Mouse (Mus musculus): ENCODE data around the gene Sap25. TPM values are rescaled to one million over a fixed set of nuclear protein-coding genes. Genes with fewer than 3 reads are reported as not detected.

Gene Sap25
- total RNA-seq, 2 experiments from 2014 or later, result 8.4 to 16.4 TPM

DNA sequence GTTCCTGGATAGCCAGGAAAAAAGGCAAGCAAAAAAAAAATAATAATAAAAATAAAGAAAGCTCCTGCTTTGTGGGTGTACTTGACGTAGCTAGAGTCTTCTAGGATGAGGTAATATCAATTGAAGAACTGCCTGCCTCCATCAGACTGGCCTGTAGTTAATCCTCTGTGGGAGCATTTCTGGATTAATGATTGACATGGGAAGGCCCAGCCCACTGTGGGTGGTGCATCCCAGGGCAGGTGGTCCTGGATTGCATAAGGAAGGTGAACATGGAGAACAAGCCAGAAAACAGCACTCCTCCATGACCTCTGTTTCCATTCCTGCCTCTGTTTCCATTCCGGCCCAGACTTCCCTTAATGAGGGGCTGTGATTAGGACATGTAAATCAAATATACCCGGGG, 37.6 kb downstream of the Sap25 start:
- Histone ChIP-seq H3K27ac (peak overlapping the region; percentile 57; the same call in 1 of the 2 replicates), H3K4me3 (no peak overlapping the region)
- no peak for TF ChIP-seq CTCF (conservative IDR thresholded peaks at IDR 0.05)
- DNase-seq (ENCODE audit: low spot score in 2 of 2), result no peak

DNA sequence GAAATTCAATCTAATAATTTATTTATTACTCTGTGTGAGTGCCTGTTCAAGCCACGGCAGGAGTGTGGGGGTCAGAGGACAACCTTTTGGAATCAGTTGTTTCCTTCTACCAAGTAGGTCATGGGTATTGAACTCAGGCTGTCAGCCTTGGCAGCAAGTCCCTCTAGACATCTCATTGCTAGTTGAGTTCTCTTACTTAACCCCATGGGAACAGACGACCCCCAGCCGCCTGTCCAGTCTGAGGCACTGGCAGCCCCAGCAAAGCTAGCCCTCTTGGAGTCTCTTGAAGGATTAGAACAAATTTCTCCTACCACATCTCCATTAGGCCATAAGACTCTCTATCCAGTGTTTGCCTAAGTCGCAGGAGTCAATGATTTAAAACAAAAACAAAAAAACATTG, 38.6 kb downstream of the Sap25 start:
- DNase-seq (ENCODE audit: low spot score in 2 of 2), result no peak
- TF ChIP-seq CTCF (conservative IDR thresholded peaks at IDR 0.05), result no peak
- H3K27ac ChIP-seq, result no peak overlapping the region
- no peak overlapping the region for H3K4me3 ChIP-seq

DNA sequence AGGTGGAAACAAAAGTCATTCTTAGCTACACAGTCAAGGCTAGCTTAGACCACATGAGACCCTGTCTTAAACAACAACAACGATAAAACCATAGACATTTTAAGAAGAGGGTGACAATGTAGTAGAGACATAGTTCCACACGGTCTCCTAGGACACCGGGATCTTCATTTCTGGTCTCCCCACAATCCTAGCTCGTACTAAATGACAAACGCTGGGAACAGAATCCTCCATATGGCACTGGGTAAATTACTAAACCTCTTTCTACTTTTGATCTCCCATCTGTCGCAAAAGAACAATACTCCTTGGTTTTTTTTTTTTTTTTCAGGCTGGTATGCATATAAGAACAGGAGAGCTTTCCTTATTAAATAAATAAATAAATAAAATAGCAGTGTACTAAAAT, 41.4 kb downstream of the Sap25 start:
- Histone ChIP-seq H3K4me3 (peak overlapping the region; percentile 98), H3K27ac (peak overlapping the region; percentile 93)
- TF ChIP-seq CTCF (conservative IDR thresholded peaks at IDR 0.05), result no peak
- DNase-seq (ENCODE audit: low spot score in 2 of 2), result no peak

DNA sequence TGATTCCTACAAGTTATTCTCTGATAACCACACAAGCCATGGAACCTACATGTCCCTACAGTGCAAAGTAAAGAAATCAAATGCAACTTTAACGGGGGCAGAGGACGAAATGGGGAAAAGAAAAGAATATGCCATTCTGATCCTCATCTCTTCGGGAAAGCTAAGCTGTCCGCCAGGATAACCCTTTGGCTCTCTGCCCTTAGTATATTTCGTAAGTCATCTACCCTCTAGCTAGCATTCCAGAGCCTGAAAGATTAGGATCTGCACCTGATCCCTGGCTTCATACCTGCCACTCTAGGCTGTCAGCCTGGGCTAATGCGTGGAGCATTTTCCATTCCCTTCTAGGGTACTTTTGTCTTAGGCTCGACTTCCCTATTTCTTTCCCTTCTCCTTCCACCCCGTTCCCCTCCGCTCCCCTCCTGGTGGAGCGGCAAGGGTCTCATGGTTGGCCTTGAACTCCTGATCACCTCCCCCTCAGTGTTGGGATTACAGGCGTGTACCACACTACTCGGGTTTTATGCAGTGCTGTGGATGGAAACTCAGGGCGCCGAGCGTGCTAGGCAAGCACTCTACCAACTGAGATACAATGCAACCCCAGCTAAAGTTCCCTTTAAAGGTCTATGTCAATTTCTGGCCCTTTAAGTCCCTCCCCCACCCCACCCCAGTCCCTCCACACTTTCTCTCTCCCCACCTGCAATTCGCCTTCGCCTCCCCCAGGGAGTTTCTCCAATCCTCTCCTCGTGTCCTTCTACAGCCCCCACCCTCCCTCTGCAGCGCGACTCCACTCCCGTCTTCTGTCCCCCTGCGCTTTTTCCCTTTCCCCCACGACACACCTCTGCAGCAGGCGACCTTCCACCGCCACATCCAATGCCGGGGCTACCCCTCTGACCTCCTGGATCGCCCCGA, 42.5 kb downstream of the Sap25 start:
- no peak for TF ChIP-seq CTCF (conservative IDR thresholded peaks at IDR 0.05)
- Histone ChIP-seq H3K4me3 (peak overlapping the region; percentile 98), H3K27ac (peak overlapping the region; percentile 93)
- no peak for DNase-seq (ENCODE audit: low spot score in 2 of 2)

DNA sequence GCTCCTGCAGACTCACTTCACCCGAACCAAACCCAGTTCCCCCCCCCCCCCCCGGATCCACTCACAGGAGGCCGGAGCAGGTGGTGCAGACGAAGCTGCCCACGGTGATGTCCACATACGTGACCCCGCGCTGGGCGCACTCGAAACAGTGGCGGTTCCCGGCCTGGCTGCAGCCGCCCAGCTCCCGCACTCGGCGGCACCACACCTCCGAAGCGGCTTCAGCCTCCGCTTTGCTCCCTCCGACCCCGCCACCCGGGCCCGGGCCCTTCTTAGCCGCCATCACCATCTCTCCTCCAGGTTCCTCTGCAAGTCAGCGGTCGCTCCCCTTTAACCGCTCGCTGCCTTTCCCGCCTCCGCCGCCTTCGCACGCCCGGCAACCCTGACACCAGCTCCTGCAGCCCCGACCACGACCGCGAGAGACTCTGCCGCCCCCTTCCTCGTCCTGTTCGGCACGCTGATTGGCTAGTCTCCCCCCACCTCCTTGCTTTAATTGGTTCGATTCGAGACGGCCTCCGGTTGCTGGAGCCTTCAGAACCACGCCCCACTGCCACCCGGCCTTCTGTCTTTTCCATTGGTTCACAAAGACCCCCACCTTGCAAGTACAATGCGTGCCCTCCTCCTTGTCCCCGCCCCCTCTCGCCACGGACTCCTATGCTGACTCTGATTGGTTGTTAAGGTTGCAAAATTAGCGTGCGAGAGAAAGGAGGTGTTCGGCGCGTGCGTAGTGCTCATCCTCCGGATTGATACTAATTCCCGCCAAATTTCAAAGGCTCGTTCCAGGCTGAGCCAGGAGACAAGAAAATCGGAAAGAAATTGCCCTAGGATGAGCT, 43.4 kb downstream of the Sap25 start, which contains the start of gene Agfg2:
TSS of gene Agfg2 (minus strand) at position 433 of the 830 bp plus-strand sequence.
- peak within 1 kb of the TSS; percentile 98 for H3K4me3 ChIP-seq
- TF ChIP-seq CTCF (conservative IDR thresholded peaks at IDR 0.05), result peak; percentile 50
- H3K27ac ChIP-seq, result peak within 1 kb of the TSS; percentile 93
- DNase-seq (ENCODE audit: low spot score in 2 of 2), result peak; percentile 98 to 100

DNA sequence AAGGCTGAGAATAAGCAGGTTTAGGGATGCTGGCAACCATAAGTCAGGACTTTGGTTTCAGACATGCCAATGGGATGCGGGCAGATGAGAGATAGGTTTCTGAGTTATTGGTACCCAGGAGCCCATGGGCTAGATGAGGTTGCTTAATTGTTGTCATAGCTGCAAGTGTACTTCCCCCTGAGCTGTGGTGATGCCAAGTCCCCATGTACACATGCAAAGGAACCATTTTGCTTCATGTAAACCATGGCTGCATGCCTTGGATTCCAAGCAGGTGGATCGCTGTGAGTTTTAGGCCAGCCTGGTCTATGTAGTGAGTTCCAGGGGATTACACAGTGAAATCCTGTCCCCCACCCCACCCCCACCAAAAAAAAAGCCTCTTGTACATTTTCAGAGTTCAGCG, 44.5 kb downstream of the Sap25 start:
- Histone ChIP-seq H3K4me3 (no peak overlapping the region), H3K27ac (no peak overlapping the region)
- DNase-seq (ENCODE audit: low spot score in 2 of 2), result no peak

DNA sequence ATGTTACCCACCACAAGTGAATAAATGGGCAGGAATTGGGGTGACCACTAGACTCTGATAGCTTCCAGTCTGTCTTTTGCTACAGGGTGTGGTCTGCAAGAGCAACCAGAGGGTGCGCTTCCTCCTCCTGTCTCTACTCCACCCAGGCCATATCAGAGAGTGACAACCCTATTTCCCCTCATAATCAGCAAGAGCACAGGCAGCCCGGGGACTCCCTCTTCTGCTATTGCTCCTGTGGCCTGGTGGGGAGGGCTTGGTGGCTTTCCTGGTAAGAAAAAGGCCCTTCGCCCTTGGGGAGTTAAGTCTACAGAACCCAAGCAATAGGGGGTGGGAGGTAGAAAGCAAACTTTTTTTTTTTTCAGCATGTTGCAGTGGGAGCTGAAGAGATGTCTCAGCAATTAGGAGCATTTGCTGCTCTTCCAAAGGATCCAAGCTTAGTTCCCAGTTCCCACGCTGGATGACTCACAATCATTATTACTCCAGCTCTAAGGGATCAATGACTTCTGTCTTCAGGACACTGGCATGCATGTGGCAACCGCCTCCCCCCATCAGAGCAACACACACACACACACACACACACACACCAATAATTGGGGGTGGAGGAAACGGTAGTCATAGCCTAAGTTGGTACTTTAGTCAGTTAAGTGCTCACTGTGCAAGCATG, 45.1 kb downstream of the Sap25 start:
- no peak overlapping the region for H3K4me3 ChIP-seq
- no peak overlapping the region for H3K27ac ChIP-seq
- TF ChIP-seq CTCF (conservative IDR thresholded peaks at IDR 0.05), result no peak
- DNase-seq (ENCODE audit: low spot score in 2 of 2), result no peak

More for the DNA sequence above, 44.5 kb downstream of the Sap25 start:
- no peak for TF ChIP-seq CTCF (conservative IDR thresholded peaks at IDR 0.05)

DNA sequence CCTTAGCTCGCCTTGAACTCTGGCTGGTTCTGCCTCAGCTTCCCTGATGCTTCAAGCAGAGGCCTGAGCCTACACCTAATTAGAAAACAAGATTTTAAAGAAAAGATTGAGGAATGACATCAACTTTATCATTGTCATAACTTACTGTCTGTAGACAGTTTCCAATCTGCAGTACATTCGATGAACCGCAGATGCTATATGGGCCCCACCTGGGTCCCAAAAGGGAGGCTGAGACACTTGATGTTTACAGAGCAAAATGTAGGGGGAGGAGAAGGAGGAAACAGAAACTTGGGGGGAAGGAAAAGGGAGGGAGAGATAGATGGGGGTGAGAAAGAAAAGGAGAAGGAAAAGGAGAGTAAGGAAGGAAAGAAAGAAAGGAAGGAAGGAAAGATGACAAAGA, 48.8 kb downstream of the Sap25 start:
- no peak for DNase-seq (ENCODE audit: low spot score in 2 of 2)
- Histone ChIP-seq H3K4me3 (no peak overlapping the region), H3K27ac (no peak overlapping the region)
- no peak for TF ChIP-seq CTCF (conservative IDR thresholded peaks at IDR 0.05)

DNA sequence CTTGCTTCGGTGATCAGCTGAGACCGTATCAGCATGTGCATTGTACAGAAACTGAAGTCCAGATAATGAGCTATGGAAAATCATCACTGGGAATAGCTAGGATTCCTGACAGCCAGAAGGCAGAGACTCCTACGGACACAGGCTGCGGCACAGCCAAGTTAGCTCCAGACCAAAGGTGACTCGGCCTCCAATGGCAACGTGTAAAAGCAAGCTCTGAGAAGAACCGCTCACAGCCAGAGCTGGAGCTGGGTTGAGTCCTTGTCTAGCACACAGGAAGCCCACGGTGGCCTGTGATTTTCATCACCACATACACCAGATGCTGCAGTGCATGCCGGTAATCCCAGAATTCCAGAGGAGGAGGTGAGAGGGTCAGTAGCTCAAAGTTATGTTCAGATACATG, 49.4 kb downstream of the Sap25 start:
- no peak overlapping the region for H3K27ac ChIP-seq

DNA sequence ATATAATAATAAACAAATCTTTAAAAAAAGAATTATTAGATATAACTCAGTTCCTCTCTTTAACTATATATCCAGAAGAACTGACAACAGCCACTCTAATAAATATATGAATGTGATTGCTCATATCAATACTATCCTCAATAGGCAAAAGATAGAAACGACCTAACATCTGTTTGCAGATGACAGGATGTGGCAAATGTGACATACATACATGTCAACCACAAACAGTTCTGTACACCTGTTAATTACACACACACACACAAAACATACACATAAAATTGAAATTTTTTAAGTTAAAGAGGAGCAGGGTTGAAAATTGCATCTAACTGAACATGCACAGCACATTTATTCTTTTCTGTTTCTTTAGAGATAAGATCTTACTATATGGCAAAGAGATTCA, 50.7 kb downstream of the Sap25 start:
- TF ChIP-seq CTCF (conservative IDR thresholded peaks at IDR 0.05), result no peak
- Histone ChIP-seq H3K27ac (no peak overlapping the region), H3K4me3 (no peak overlapping the region)
- no peak for DNase-seq (ENCODE audit: low spot score in 2 of 2)

More for the DNA sequence above, 49.4 kb downstream of the Sap25 start:
- TF ChIP-seq CTCF (conservative IDR thresholded peaks at IDR 0.05), result no peak
- no peak overlapping the region for H3K4me3 ChIP-seq
- no peak for DNase-seq (ENCODE audit: low spot score in 2 of 2)

Other genes with a start within 250 kb of the Sap25 start
- under 1 TPM; 0.36 to 0.49 TPM for gene Zan, start 164.3 kb upstream of the Sap25 start, total RNA-seq (2021)
- gene Pop7, start 138.8 kb upstream of the Sap25 start, total RNA-seq (2021), result 10 to 100 TPM; 33.8 to 35.1 TPM
- gene Gigyf1, start 122.8 kb upstream of the Sap25 start, total RNA-seq (2021), result 10 to 100 TPM; 61.9 to 63.5 TPM
- not detected for gene Epo, start 108.1 kb upstream of the Sap25 start, total RNA-seq (2021)
- 100 to 1,000 TPM; 600 to 607 TPM for gene Gnb2, start 107.8 kb upstream of the Sap25 start, total RNA-seq (2021)
- gene Actl6b, start 87.8 kb upstream of the Sap25 start, total RNA-seq (2021), result 100 to 1,000 TPM; 138 to 142 TPM
- gene Tfr2, start 71.5 kb upstream of the Sap25 start, total RNA-seq (2021), result 10 to 100 TPM; 16.7 to 20.2 TPM
- 10 to 100 TPM; 26.2 to 29.3 TPM for gene Mospd3, start 40.3 kb upstream of the Sap25 start, total RNA-seq (2021)
- gene Pcolce, start 27.6 kb upstream of the Sap25 start, total RNA-seq (2021), result 1 to 10 TPM; 6.1 to 8.4 TPM
- gene Fbxo24, start 12.3 kb upstream of the Sap25 start, total RNA-seq (2021), result under 1 TPM in 1 of 2 experiments, not detected in 1; 0.56 TPM
- 10 to 100 TPM; 25.4 to 28.1 TPM for gene Lrch4, start 12.2 kb upstream of the Sap25 start, total RNA-seq (2021)
- gene Gm20605, start 12.2 kb upstream of the Sap25 start, total RNA-seq (2021), result 10 to 100 TPM; 15.5 to 19.7 TPM
- gene Irs3, start 4.4 kb downstream of the Sap25 start, total RNA-seq (2021), result under 1 TPM in 1 of 2 experiments, not detected in 1; 0.15 TPM
- gene Agfg2, start 43.4 kb downstream of the Sap25 start, total RNA-seq (2021), result 10 to 100 TPM; 64.1 to 67.3 TPM
- gene Nyap1, start 100.3 kb downstream of the Sap25 start, total RNA-seq (2021), result 10 to 100 TPM; 70.4 to 72.5 TPM
- 100 to 1,000 TPM; 160 to 174 TPM for gene Tsc22d4, start 104.4 kb downstream of the Sap25 start, total RNA-seq (2021)
- 10 to 100 TPM; 19.8 to 25.4 TPM for gene Ppp1r35, start 137.5 kb downstream of the Sap25 start, total RNA-seq (2021)
- 10 to 100 TPM; 43.6 to 49.2 TPM for gene Mepce, start 146.3 kb downstream of the Sap25 start, total RNA-seq (2021)
- gene Zcwpw1, start 146.5 kb downstream of the Sap25 start, total RNA-seq (2021), result 1 to 10 TPM; 5.7 to 8.1 TPM
- gene Pilra, start 194.9 kb downstream of the Sap25 start, total RNA-seq (2021), result 1 to 10 TPM in 1 of 2 experiments, under 1 TPM in 1; 0.54 to 1.1 TPM
- not detected for gene Pilrb1, start 216.8 kb downstream of the Sap25 start, total RNA-seq (2021)
- gene Pilrb2, start 230.5 kb downstream of the Sap25 start, total RNA-seq (2021), result not detected

All from layer of hippocampus, adult 2 months (tissue).